8 mouse cellular contexts compared by ENCODE assay signal in genomic region chr10:81319741-81320549, GRCm38 (mm10). TPM values are rescaled to one million over a fixed set of nuclear protein-coding genes. Genes with fewer than 3 reads are reported as not detected.
DNase-seq lines count a peak whose midpoint lies in the region; ATAC-seq and TF ChIP-seq lines count a peak whose summit lies in the region.

No protein-coding gene starts in this region.

- no peak for TF ChIP-seq POLR2A in lung, adult 2 months (IDR thresholded peaks at IDR 0.05; ENCODE audit: borderline replicate concordance, extremely low read depth, low read depth, low read length)

- 1% methylated on average over 38 of the region's 38 CpGs for WGBS in lung, adult 2 months
- WGBS in embryonic facial prominence, embryonic 11.5 days = 2% methylated on average over 38 of the region's 38 CpGs
- 2% methylated on average over 38 of the region's 38 CpGs for WGBS in hindbrain, embryonic 13.5 days
- under 1% methylated on average over 38 of the region's 38 CpGs for WGBS in liver, embryonic 13.5 days (ENCODE audit: insufficient replicate concordance)

- H3K9me3 ChIP-seq in embryonic facial prominence, embryonic 11.5 days (replicated peaks; ENCODE audit: control insufficient read depth, low read length) = no peaks in the 10 kb centered on the region
- no peaks in the 10 kb centered on the region for H3K9me3 ChIP-seq in hindbrain, embryonic 13.5 days
- no peaks in the 10 kb centered on the region for H3K9me3 ChIP-seq in liver, embryonic 13.5 days (replicated peaks)

- H3K27me3 ChIP-seq in embryonic facial prominence, embryonic 11.5 days (ENCODE audit: control insufficient read depth, insufficient read depth, low read length) = no peaks in the 10 kb centered on the region
- no peaks in the 10 kb centered on the region for H3K27me3 ChIP-seq in hindbrain, embryonic 13.5 days
- H3K27me3 ChIP-seq in liver, embryonic 13.5 days = no peaks in the 10 kb centered on the region

- peak overlapping the region; percentile 65 for H3K4me3 ChIP-seq in lung, adult 2 months (replicated peaks; ENCODE audit: extremely low read depth, low read depth, low read length)
- H3K4me3 ChIP-seq in embryonic facial prominence, embryonic 11.5 days (ENCODE audit: low read depth, low read length) = peak overlapping the region; percentile 96
- H3K4me3 ChIP-seq in hindbrain, embryonic 13.5 days = peak overlapping the region; percentile 74
- H3K4me3 ChIP-seq in liver, embryonic 13.5 days (replicated peaks) = peak overlapping the region; percentile 99

- H3K4me2 ChIP-seq in embryonic facial prominence, embryonic 11.5 days (ENCODE audit: low read depth, low read length) = peak overlapping the region; percentile 53
- peak overlapping the region; percentile 84 for H3K4me2 ChIP-seq in hindbrain, embryonic 13.5 days
- H3K4me2 ChIP-seq in liver, embryonic 13.5 days = peak overlapping the region; percentile 95

- no peak for DNase-seq in lung, adult 2 months
- DNase-seq in lung, postnatal 4 days = no peak
- DNase-seq in adrenal gland, adult 2 months = peak; percentile 65
- DNase-seq in embryonic facial prominence, embryonic 11.5 days (ENCODE audit: low spot score) = peak; percentile 99
- DNase-seq in liver, embryonic 13.5 days = peak; percentile 96
- DNase-seq in spleen, postnatal 36 days (ENCODE audit: low spot score in 2 of 2) = peak; percentile 29 to 42
- DNase-seq in layer of hippocampus, adult 9-10 months (ENCODE audit: low spot score) = no peak

- peak overlapping the region; percentile 59 for H3K9ac ChIP-seq in embryonic facial prominence, embryonic 11.5 days (replicated peaks; ENCODE audit: low read length)
- H3K9ac ChIP-seq in hindbrain, embryonic 13.5 days = peak overlapping the region; percentile 67
- peak overlapping the region; percentile 80 for H3K9ac ChIP-seq in liver, embryonic 13.5 days

- TF ChIP-seq CTCF in lung, adult 2 months (IDR thresholded peaks at IDR 0.05; ENCODE audit: insufficient read depth, low read length) = no peak

- peaks cover 10% of the 10 kb centered on the region for H3K36me3 ChIP-seq in embryonic facial prominence, embryonic 11.5 days (replicated peaks; ENCODE audit: control insufficient read depth, insufficient read depth, low read depth, low read length)
- H3K36me3 ChIP-seq in hindbrain, embryonic 13.5 days = peaks cover 66% of the 10 kb centered on the region
- peaks cover 59% of the 10 kb centered on the region for H3K36me3 ChIP-seq in liver, embryonic 13.5 days

- peak; percentile 5; the same call in 1 of the 2 replicates for ATAC-seq in embryonic facial prominence, embryonic 11.5 days (replicated peaks; ENCODE audit: insufficient number of reproducible peaks, low FRiP score, low TSS enrichment, low read depth)
- ATAC-seq in hindbrain, embryonic 13.5 days (ENCODE audit: low FRiP score) = peak; percentile 0
- no peak for ATAC-seq in liver, embryonic 13.5 days (ENCODE audit: low read depth)

- peaks cover 5% of the 10 kb centered on the region; the same call in 1 of the 2 replicates for H3K4me1 ChIP-seq in lung, adult 2 months (ENCODE audit: control insufficient read depth, insufficient read depth, low read length)
- peaks cover 6% of the 10 kb centered on the region for H3K4me1 ChIP-seq in embryonic facial prominence, embryonic 11.5 days (ENCODE audit: control insufficient read depth, insufficient read depth, low read length)
- H3K4me1 ChIP-seq in hindbrain, embryonic 13.5 days (replicated peaks) = peaks cover 45% of the 10 kb centered on the region
- H3K4me1 ChIP-seq in liver, embryonic 13.5 days (replicated peaks) = peaks cover 67% of the 10 kb centered on the region

- H3K27ac ChIP-seq in embryonic facial prominence, embryonic 11.5 days (replicated peaks; ENCODE audit: low read depth, low read length) = peak overlapping the region; percentile 68; the same call in 1 of the 2 replicates
- H3K27ac ChIP-seq in hindbrain, embryonic 13.5 days = peak overlapping the region; percentile 90
- peak overlapping the region; percentile 90 for H3K27ac ChIP-seq in liver, embryonic 13.5 days

RNA-seq across cellular contexts. Expression of gene Cactin, which starts 1.0 kb away (rescaled TPM):
- polyA plus RNA-seq in lung, adult 2 months (2012; rRNA removed) = 30.5 and 36.7 TPM in 2 replicates
- 10 to 100 TPM; 32.6 to 40.3 TPM for total RNA-seq in adrenal gland, adult 2 months (2021)
- polyA plus RNA-seq in adrenal gland, adult 2 months (2012; rRNA removed) = 35.5 and 37.4 TPM in 2 replicates
- polyA plus RNA-seq in embryonic facial prominence, embryonic 11.5 days (2014; fragmentation: Nextera tagmentation; extraction: Ambion mirVana) = 30.1 and 30.5 TPM in 2 replicates
- 33.5 and 34.7 TPM in 2 replicates for polyA plus RNA-seq in hindbrain, embryonic 13.5 days (2015; fragmentation: Nextera tagmentation; extraction: Ambion mirVana)
- 29.5 and 33.0 TPM in 2 replicates for polyA plus RNA-seq in liver, embryonic 13.5 days (2015; fragmentation: Nextera tagmentation; extraction: Ambion mirVana)

RNA-seq across cellular contexts. Expression of gene Tbxa2r, which starts 8.6 kb away (rescaled TPM):
- 39.9 and 44.0 TPM in 2 replicates for polyA plus RNA-seq in lung, adult 2 months (2012; rRNA removed)
- 10 to 100 TPM; 33.2 to 45.4 TPM for total RNA-seq in adrenal gland, adult 2 months (2021)
- 137 and 154 TPM in 2 replicates for polyA plus RNA-seq in adrenal gland, adult 2 months (2012; rRNA removed)
- 1.4 and 2.1 TPM in 2 replicates for polyA plus RNA-seq in embryonic facial prominence, embryonic 11.5 days (2014; fragmentation: Nextera tagmentation; extraction: Ambion mirVana)
- 4.6 and 5.6 TPM in 2 replicates for polyA plus RNA-seq in hindbrain, embryonic 13.5 days (2015; fragmentation: Nextera tagmentation; extraction: Ambion mirVana)
- polyA plus RNA-seq in liver, embryonic 13.5 days (2015; fragmentation: Nextera tagmentation; extraction: Ambion mirVana) = 5.2 and 5.3 TPM in 2 replicates

RNA-seq across cellular contexts. Expression of gene Gipc3, which starts 23.1 kb away (rescaled TPM):
- 10.3 and 11.2 TPM in 2 replicates for polyA plus RNA-seq in lung, adult 2 months (2012; rRNA removed)
- 10 to 100 TPM in 1 of 2 experiments, 1 to 10 TPM in 1; 2.9 to 10.3 TPM for total RNA-seq in adrenal gland, adult 2 months (2021)
- 2.8 and 3.2 TPM in 2 replicates for polyA plus RNA-seq in adrenal gland, adult 2 months (2012; rRNA removed)
- polyA plus RNA-seq in embryonic facial prominence, embryonic 11.5 days (2014; fragmentation: Nextera tagmentation; extraction: Ambion mirVana) = not detected in 2 replicates
- polyA plus RNA-seq in hindbrain, embryonic 13.5 days (2015; fragmentation: Nextera tagmentation; extraction: Ambion mirVana) = not detected in 2 replicates
- polyA plus RNA-seq in liver, embryonic 13.5 days (2015; fragmentation: Nextera tagmentation; extraction: Ambion mirVana) = not detected in 2 replicates

RNA-seq across cellular contexts. Expression of gene Pip5k1c, which starts 27.2 kb away (rescaled TPM):
- 103 and 104 TPM in 2 replicates for polyA plus RNA-seq in lung, adult 2 months (2012; rRNA removed)
- total RNA-seq in adrenal gland, adult 2 months (2021) = 10 to 100 TPM; 34.3 to 44.6 TPM
- polyA plus RNA-seq in adrenal gland, adult 2 months (2012; rRNA removed) = 71.0 and 72.8 TPM in 2 replicates
- polyA plus RNA-seq in embryonic facial prominence, embryonic 11.5 days (2014; fragmentation: Nextera tagmentation; extraction: Ambion mirVana) = 41.5 and 46.6 TPM in 2 replicates
- 97.2 and 102 TPM in 2 replicates for polyA plus RNA-seq in hindbrain, embryonic 13.5 days (2015; fragmentation: Nextera tagmentation; extraction: Ambion mirVana)
- polyA plus RNA-seq in liver, embryonic 13.5 days (2015; fragmentation: Nextera tagmentation; extraction: Ambion mirVana) = 13.2 and 16.7 TPM in 2 replicates

RNA-seq across cellular contexts. Expression of gene Tjp3, which starts 28.6 kb away (rescaled TPM):
- polyA plus RNA-seq in lung, adult 2 months (2012; rRNA removed) = 27.6 and 27.7 TPM in 2 replicates
- total RNA-seq in adrenal gland, adult 2 months (2021) = under 1 TPM; 0.41 to 0.92 TPM
- polyA plus RNA-seq in adrenal gland, adult 2 months (2012; rRNA removed) = 0.52 and 0.72 TPM in 2 replicates
- 2.5 and 3.3 TPM in 2 replicates for polyA plus RNA-seq in embryonic facial prominence, embryonic 11.5 days (2014; fragmentation: Nextera tagmentation; extraction: Ambion mirVana)
- polyA plus RNA-seq in hindbrain, embryonic 13.5 days (2015; fragmentation: Nextera tagmentation; extraction: Ambion mirVana) = 4.5 and 5.2 TPM in 2 replicates
- polyA plus RNA-seq in liver, embryonic 13.5 days (2015; fragmentation: Nextera tagmentation; extraction: Ambion mirVana) = 0.35 and 0.43 TPM in 2 replicates

Comparison
In these comparisons a context has a peak if more than half of its experiments do, and no peak if none do; other contexts are left out.
1. DNase-seq: peak in adrenal gland, adult 2 months (single experiment), embryonic facial prominence, embryonic 11.5 days (single experiment), liver, embryonic 13.5 days (single experiment) and spleen, postnatal 36 days (2 of 2); none in lung, adult 2 months (single experiment), lung, postnatal 4 days (0 of 2) and layer of hippocampus, adult 9-10 months (single experiment).
2. Peak in every context shown above with its lines, with median percentiles within 50 percentile points of each other: H3K4me3 ChIP-seq, H3K27ac ChIP-seq, H3K4me2 ChIP-seq and H3K9ac ChIP-seq.